Mouse (Mus musculus): ENCODE data around the gene Tmcc1. TPM values are rescaled to one million over a fixed set of nuclear protein-coding genes. Genes with fewer than 3 reads are reported as not detected.

The Tmcc1 gene
- polyA plus RNA-seq, 1 experiment: 20.5 TPM

- no peak for TF ChIP-seq CTCF (IDR thresholded peaks at IDR 0.05; ENCODE audit: low read depth, low read length)
- Histone ChIP-seq H3K9ac (ENCODE audit: low read depth, poor library complexity, severe bottlenecking) (no peak overlapping the region), H3K27ac (ENCODE audit: insufficient read depth, low read length) (no peak overlapping the region), H3K9me3 (replicated peaks; ENCODE audit: control insufficient read depth, insufficient read depth, low read length, poor library complexity, severe bottlenecking) (no peaks in the 10 kb centered on the region), H3K27me3 (ENCODE audit: control insufficient read depth, insufficient read depth, low read length, poor library complexity, severe bottlenecking) (no peaks in the 10 kb centered on the region), H3K36me3 (ENCODE audit: control insufficient read depth, insufficient read depth, low read length, poor library complexity, severe bottlenecking) (no peaks in the 10 kb centered on the region), H3K4me1 (ENCODE audit: control insufficient read depth, insufficient read depth, low read length) (no peaks in the 10 kb centered on the region), H3K4me3 (ENCODE audit: low read depth, low read length) (no peak overlapping the region)
Measured at GRCm38 (mm10) chr6:116002311-116003104, 190.8 kb downstream of the Tmcc1 start.

DNA sequence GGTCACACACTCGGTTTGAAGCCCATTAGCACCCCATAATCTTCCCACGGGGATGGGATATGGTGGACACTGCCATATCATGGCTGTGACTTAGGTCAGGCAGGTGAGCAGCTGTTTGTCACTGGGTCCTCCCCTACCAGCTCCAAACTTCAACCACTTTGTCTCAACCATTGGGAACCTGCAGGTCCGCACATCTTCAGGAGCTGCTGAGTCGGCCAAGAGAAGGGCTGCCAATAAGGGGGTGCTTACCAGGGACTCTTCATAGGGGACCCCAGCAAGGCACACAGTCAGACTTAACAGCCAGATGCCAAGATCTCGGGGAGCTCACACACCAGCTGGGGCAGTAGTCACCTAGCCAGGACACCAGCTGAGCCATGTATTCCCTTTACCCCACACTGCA is 192.4 kb downstream of the Tmcc1 start:
- no peak for TF ChIP-seq CTCF (IDR thresholded peaks at IDR 0.05; ENCODE audit: low read depth, low read length)
- TF ChIP-seq POLR2A (IDR thresholded peaks at IDR 0.05; ENCODE audit: insufficient read depth, low read length): no peak
- no peak for TF ChIP-seq EP300 (IDR thresholded peaks at IDR 0.05; ENCODE audit: insufficient read depth, low read depth, low read length)
- Histone ChIP-seq H3K36me3 (ENCODE audit: control insufficient read depth, insufficient read depth, low read length, poor library complexity, severe bottlenecking) (no peaks in the 10 kb centered on the region), H3K4me1 (ENCODE audit: control insufficient read depth, insufficient read depth, low read length) (no peaks in the 10 kb centered on the region), H3K9ac (ENCODE audit: low read depth, poor library complexity, severe bottlenecking) (no peak overlapping the region), H3K27ac (ENCODE audit: insufficient read depth, low read length) (no peak overlapping the region), H3K27me3 (ENCODE audit: control insufficient read depth, insufficient read depth, low read length, poor library complexity, severe bottlenecking) (no peaks in the 10 kb centered on the region), H3K4me3 (ENCODE audit: low read depth, low read length) (no peak overlapping the region), H3K9me3 (replicated peaks; ENCODE audit: control insufficient read depth, insufficient read depth, low read length, poor library complexity, severe bottlenecking) (no peaks in the 10 kb centered on the region)

GRCm38 (mm10) chr6:115999227-115999626 is 194.1 kb downstream of the Tmcc1 start:
- Histone ChIP-seq H3K4me1 (ENCODE audit: control insufficient read depth, insufficient read depth, low read length) (no peaks in the 10 kb centered on the region), H3K9me3 (replicated peaks; ENCODE audit: control insufficient read depth, insufficient read depth, low read length, poor library complexity, severe bottlenecking) (no peaks in the 10 kb centered on the region), H3K9ac (ENCODE audit: low read depth, poor library complexity, severe bottlenecking) (no peak overlapping the region), H3K27me3 (ENCODE audit: control insufficient read depth, insufficient read depth, low read length, poor library complexity, severe bottlenecking) (peaks cover 3% of the 10 kb centered on the region; the same call in 1 of the 2 replicates), H3K36me3 (ENCODE audit: control insufficient read depth, insufficient read depth, low read length, poor library complexity, severe bottlenecking) (no peaks in the 10 kb centered on the region), H3K27ac (ENCODE audit: insufficient read depth, low read length) (no peak overlapping the region), H3K4me3 (ENCODE audit: low read depth, low read length) (no peak overlapping the region)
- no peak for TF ChIP-seq CTCF (IDR thresholded peaks at IDR 0.05; ENCODE audit: low read depth, low read length)
- TF ChIP-seq EP300 (IDR thresholded peaks at IDR 0.05; ENCODE audit: insufficient read depth, low read depth, low read length): no peak
- no peak for TF ChIP-seq POLR2A (IDR thresholded peaks at IDR 0.05; ENCODE audit: insufficient read depth, low read length)

- Histone ChIP-seq H3K27ac (ENCODE audit: insufficient read depth, low read length) (no peak overlapping the region), H3K4me1 (ENCODE audit: control insufficient read depth, insufficient read depth, low read length) (no peaks in the 10 kb centered on the region), H3K4me3 (ENCODE audit: low read depth, low read length) (no peak overlapping the region), H3K36me3 (ENCODE audit: control insufficient read depth, insufficient read depth, low read length, poor library complexity, severe bottlenecking) (no peaks in the 10 kb centered on the region), H3K9ac (ENCODE audit: low read depth, poor library complexity, severe bottlenecking) (no peak overlapping the region), H3K27me3 (ENCODE audit: control insufficient read depth, insufficient read depth, low read length, poor library complexity, severe bottlenecking) (peaks cover 7% of the 10 kb centered on the region; the same call in 1 of the 2 replicates), H3K9me3 (replicated peaks; ENCODE audit: control insufficient read depth, insufficient read depth, low read length, poor library complexity, severe bottlenecking) (no peaks in the 10 kb centered on the region)
- TF ChIP-seq CTCF (IDR thresholded peaks at IDR 0.05; ENCODE audit: low read depth, low read length) (no peak), EP300 (IDR thresholded peaks at IDR 0.05; ENCODE audit: insufficient read depth, low read depth, low read length) (no peak), POLR2A (IDR thresholded peaks at IDR 0.05; ENCODE audit: insufficient read depth, low read length) (no peak)
Measured at GRCm38 (mm10) chr6:115998758-115999157, 194.5 kb downstream of the Tmcc1 start.

DNA sequence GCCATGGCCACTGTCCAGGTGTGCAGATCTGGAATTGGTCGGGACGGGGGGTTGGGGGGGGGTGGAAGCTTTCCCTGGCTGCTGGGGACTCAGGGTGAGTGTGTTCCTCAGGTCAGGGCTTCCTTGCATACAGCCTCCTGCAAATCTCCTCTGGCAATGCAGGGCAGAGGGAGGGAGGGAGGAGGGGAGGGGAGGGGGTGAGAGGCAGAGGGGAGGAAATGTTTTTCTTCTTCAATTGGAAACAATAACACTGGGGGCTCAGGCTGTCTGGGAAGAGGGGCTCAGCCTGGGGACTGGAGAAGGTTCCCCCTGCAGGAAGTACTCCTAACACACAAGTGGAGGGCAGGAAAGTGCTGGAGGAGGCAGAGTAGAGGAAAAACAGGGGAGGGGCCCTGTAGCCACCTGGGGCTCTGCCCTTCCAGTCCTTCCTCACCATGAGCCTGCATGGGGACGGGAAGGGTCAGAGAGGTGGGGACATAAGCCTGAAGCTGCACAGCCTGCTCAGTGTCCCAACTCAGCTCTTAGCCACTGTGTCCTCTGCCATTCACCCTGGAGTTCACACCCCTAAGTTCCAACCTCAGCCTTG is 195.5 kb downstream of the Tmcc1 start:
- Histone ChIP-seq H3K9ac (ENCODE audit: low read depth, poor library complexity, severe bottlenecking) (no peak overlapping the region), H3K9me3 (replicated peaks; ENCODE audit: control insufficient read depth, insufficient read depth, low read length, poor library complexity, severe bottlenecking) (no peaks in the 10 kb centered on the region), H3K27ac (ENCODE audit: insufficient read depth, low read length) (no peak overlapping the region), H3K36me3 (ENCODE audit: control insufficient read depth, insufficient read depth, low read length, poor library complexity, severe bottlenecking) (no peaks in the 10 kb centered on the region), H3K4me3 (ENCODE audit: low read depth, low read length) (no peak overlapping the region), H3K4me1 (ENCODE audit: control insufficient read depth, insufficient read depth, low read length) (no peaks in the 10 kb centered on the region), H3K27me3 (ENCODE audit: control insufficient read depth, insufficient read depth, low read length, poor library complexity, severe bottlenecking) (peaks cover 15% of the 10 kb centered on the region; the same call in 1 of the 2 replicates)
- TF ChIP-seq CTCF (IDR thresholded peaks at IDR 0.05; ENCODE audit: low read depth, low read length) (no peak), EP300 (IDR thresholded peaks at IDR 0.05; ENCODE audit: insufficient read depth, low read depth, low read length) (no peak), POLR2A (IDR thresholded peaks at IDR 0.05; ENCODE audit: insufficient read depth, low read length) (no peak)

DNA sequence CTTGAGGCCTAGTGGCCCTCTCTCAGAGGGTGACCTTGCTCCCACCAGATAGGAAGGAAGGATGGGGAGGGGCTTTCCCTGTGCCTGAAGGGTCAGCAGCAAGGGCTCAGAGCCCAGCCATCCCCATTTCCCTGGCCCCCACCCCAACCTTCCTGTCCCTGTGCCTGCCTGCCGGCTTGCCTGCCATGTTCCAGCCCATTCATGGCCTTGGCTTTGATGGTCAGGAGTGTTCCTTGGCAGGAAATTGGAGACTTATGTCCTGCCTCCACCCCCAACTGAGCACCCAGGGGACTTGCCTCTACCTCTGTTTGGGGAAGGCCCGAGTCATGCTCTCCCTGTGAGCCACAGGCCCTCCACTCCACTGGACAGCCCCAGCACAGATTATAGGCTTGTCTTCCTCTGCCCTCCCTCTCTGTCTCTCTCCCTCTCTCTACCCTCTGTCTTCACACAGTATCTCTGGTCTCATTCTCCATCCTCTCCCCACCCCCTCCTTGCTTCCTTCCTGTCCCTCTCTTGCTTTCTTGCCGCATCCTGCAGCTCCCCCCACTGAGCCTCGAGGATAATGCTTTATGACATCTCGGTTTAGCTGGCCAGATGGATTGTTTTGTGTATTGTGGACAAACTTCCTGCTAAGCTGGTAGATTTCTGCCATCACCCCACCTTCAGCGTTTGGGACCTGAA is 197.0 kb downstream of the Tmcc1 start:
- no peak overlapping the region for H3K9ac ChIP-seq (ENCODE audit: low read depth, poor library complexity, severe bottlenecking)
- H3K36me3 ChIP-seq (ENCODE audit: control insufficient read depth, insufficient read depth, low read length, poor library complexity, severe bottlenecking): no peaks in the 10 kb centered on the region
- no peak for TF ChIP-seq EP300 (IDR thresholded peaks at IDR 0.05; ENCODE audit: insufficient read depth, low read depth, low read length)
- no peak for TF ChIP-seq CTCF (IDR thresholded peaks at IDR 0.05; ENCODE audit: low read depth, low read length)
- no peak for TF ChIP-seq POLR2A (IDR thresholded peaks at IDR 0.05; ENCODE audit: insufficient read depth, low read length)
- no peaks in the 10 kb centered on the region for H3K4me1 ChIP-seq (ENCODE audit: control insufficient read depth, insufficient read depth, low read length)
- peaks cover 16% of the 10 kb centered on the region; the same call in 1 of the 2 replicates for H3K27me3 ChIP-seq (ENCODE audit: control insufficient read depth, insufficient read depth, low read length, poor library complexity, severe bottlenecking)
- no peak overlapping the region for H3K4me3 ChIP-seq (ENCODE audit: low read depth, low read length)
- H3K27ac ChIP-seq (ENCODE audit: insufficient read depth, low read length): no peak overlapping the region
- H3K9me3 ChIP-seq (replicated peaks; ENCODE audit: control insufficient read depth, insufficient read depth, low read length, poor library complexity, severe bottlenecking): no peaks in the 10 kb centered on the region
